19 mouse cellular contexts compared by ENCODE assay signal in genomic region chr10:95292269-95292668, GRCm38 (mm10).
"Had no signal": no experiment of that assay in that cellular context is flagged by ENCODE, and none has a peak within 500 bp of the region (broad histone marks: within the 10 kb centered on the region; RNA-seq: fewer than 3 reads in every experiment).

No protein-coding gene starts in this region.

- H3K27me3 ChIP-seq: limb, embryonic 13.5 days; liver, embryonic 15.5 days; midbrain, embryonic 12.5 days; midbrain, embryonic 15.5 days; neural tube, embryonic 12.5 days; neural tube, embryonic 15.5 days; stomach, embryonic 15.5 days had no signal

- H3K27ac ChIP-seq: layer of hippocampus, adult 2 months; limb, embryonic 10.5 days; limb, embryonic 13.5 days; macrophage; midbrain, embryonic 12.5 days; midbrain, embryonic 15.5 days; neural tube, embryonic 12.5 days; neural tube, embryonic 15.5 days; stomach, embryonic 15.5 days had no signal

- H3K4me2 ChIP-seq: limb, embryonic 13.5 days; lung, embryonic 14.5 days; midbrain, embryonic 12.5 days; midbrain, embryonic 15.5 days; neural tube, embryonic 12.5 days; neural tube, embryonic 15.5 days; stomach, embryonic 15.5 days had no signal

- H3K4me3 ChIP-seq: layer of hippocampus, adult 2 months; limb, embryonic 10.5 days; limb, embryonic 13.5 days; liver, embryonic 15.5 days; midbrain, embryonic 12.5 days; midbrain, embryonic 15.5 days; neural tube, embryonic 12.5 days; neural tube, embryonic 15.5 days; stomach, embryonic 15.5 days had no signal

- H3K9ac ChIP-seq: limb, embryonic 13.5 days; liver, embryonic 15.5 days; lung, embryonic 14.5 days; midbrain, embryonic 12.5 days; midbrain, embryonic 15.5 days; neural tube, embryonic 12.5 days; neural tube, embryonic 15.5 days; stomach, embryonic 15.5 days had no signal

- H3K36me3 ChIP-seq: limb, embryonic 10.5 days; limb, embryonic 13.5 days; liver, embryonic 15.5 days; midbrain, embryonic 12.5 days; midbrain, embryonic 15.5 days; neural tube, embryonic 12.5 days; neural tube, embryonic 15.5 days; stomach, embryonic 15.5 days had no signal

- ATAC-seq: midbrain, embryonic 15.5 days had no signal

- H3K4me1 ChIP-seq: limb, embryonic 10.5 days; midbrain, embryonic 12.5 days; neural tube, embryonic 12.5 days; stomach, embryonic 15.5 days had no signal

- H3K9me3 ChIP-seq: limb, embryonic 10.5 days; limb, embryonic 13.5 days; liver, embryonic 15.5 days; midbrain, embryonic 12.5 days; midbrain, embryonic 15.5 days; neural tube, embryonic 12.5 days; neural tube, embryonic 15.5 days; stomach, embryonic 15.5 days had no signal

- DNase-seq: kidney, adult 18-20 months; kidney, adult 9 months; kidney, postnatal 14 days; layer of hippocampus, adult 9-11 months; lung, embryonic 14.5 days; retina, postnatal 1 day; right cerebral cortex, postnatal 25 days; spleen, adult 18-20 months; thymus, postnatal 25 days had no signal
